In genomic region chr16:4214631-4215240, GRCm38 (mm10) we compare ENCODE assay signal across 8 mouse cellular contexts. TPM values are rescaled to one million over a fixed set of nuclear protein-coding genes. Genes with fewer than 3 reads are reported as not detected.
DNase-seq lines count a peak whose midpoint lies in the region; ATAC-seq and TF ChIP-seq lines count a peak whose summit lies in the region.

No protein-coding gene starts in this region.

- 0 out of 2 replicates have a peak, but pooled peaks have one; percentile 1 for ATAC-seq in kidney, postnatal 0 days (replicated peaks; ENCODE audit: low FRiP score, low read depth)
- no peak for ATAC-seq in heart, embryonic 16.5 days (replicated peaks; ENCODE audit: extremely low read depth, insufficient read depth, low FRiP score)
- peak; percentile 5; the same call in 1 of the 2 replicates for ATAC-seq in megakaryocyte-erythroid progenitor cell, adult 5-6 weeks (replicated peaks; ENCODE audit: low FRiP score, low TSS enrichment, poor library complexity, severe bottlenecking)

- WGBS in kidney, postnatal 0 days, result 44% methylated on average over 10 of the region's 10 CpGs
- WGBS in heart, embryonic 16.5 days, result 38% methylated on average over 10 of the region's 10 CpGs

- no peaks in the 10 kb centered on the region for H3K36me3 ChIP-seq in kidney, postnatal 0 days (ENCODE audit: insufficient read depth, low read length)
- no peaks in the 10 kb centered on the region for H3K36me3 ChIP-seq in heart, embryonic 16.5 days (ENCODE audit: control insufficient read depth, insufficient read depth)

- peak overlapping the region; percentile 85 for H3K4me2 ChIP-seq in kidney, postnatal 0 days (ENCODE audit: low read length)
- peak overlapping the region; percentile 100 for H3K4me2 ChIP-seq in heart, embryonic 16.5 days (ENCODE audit: low read depth, low read length)

- no peak for TF ChIP-seq CTCF in kidney, postnatal 0 days (IDR thresholded peaks at IDR 0.05; ENCODE audit: low read depth)

- H3K27ac ChIP-seq in kidney, postnatal 0 days, result no peak overlapping the region
- H3K27ac ChIP-seq in heart, embryonic 16.5 days (ENCODE audit: low read length), result peak overlapping the region; percentile 70; the same call in 1 of the 2 replicates

- H3K4me3 ChIP-seq in kidney, postnatal 0 days (replicated peaks; ENCODE audit: low read depth, low read length), result peak overlapping the region; percentile 73
- H3K4me3 ChIP-seq in heart, embryonic 16.5 days (ENCODE audit: low read length), result peak overlapping the region; percentile 87

- no peaks in the 10 kb centered on the region for H3K4me1 ChIP-seq in kidney, postnatal 0 days (replicated peaks; ENCODE audit: insufficient read depth, low read length)
- H3K4me1 ChIP-seq in heart, embryonic 16.5 days (ENCODE audit: control insufficient read depth, insufficient read depth, low read length), result peaks cover 18% of the 10 kb centered on the region

- no peaks in the 10 kb centered on the region for H3K9me3 ChIP-seq in kidney, postnatal 0 days (replicated peaks; ENCODE audit: low read length)
- no peaks in the 10 kb centered on the region for H3K9me3 ChIP-seq in heart, embryonic 16.5 days (replicated peaks; ENCODE audit: control insufficient read depth, low read length)

- peak overlapping the region; percentile 98 for H3K9ac ChIP-seq in kidney, postnatal 0 days (ENCODE audit: low read depth, low read length)
- peak overlapping the region; percentile 98 for H3K9ac ChIP-seq in heart, embryonic 16.5 days (ENCODE audit: low read length)

- no peak for DNase-seq in kidney, postnatal 0 days (ENCODE audit: low spot score)
- DNase-seq in kidney, postnatal 36 days, result no peak
- DNase-seq in cerebellum, postnatal 14 days, result peak; percentile 22 to 58
- DNase-seq in right cerebral cortex, adult 2 months (ENCODE audit: low spot score in 2 of 2), result no peak
- DNase-seq in adrenal gland, adult 8-10 months, result no peak
- DNase-seq in yolk sac, embryonic 10.5 days (ENCODE audit: low spot score), result no peak

- H3K27me3 ChIP-seq in kidney, postnatal 0 days (ENCODE audit: insufficient read depth, low read length), result no peaks in the 10 kb centered on the region
- H3K27me3 ChIP-seq in heart, embryonic 16.5 days (ENCODE audit: control insufficient read depth, insufficient read depth, low read length), result no peaks in the 10 kb centered on the region

RNA-seq across cellular contexts. Expression of gene Crebbp, which starts 0.9 kb away (rescaled TPM):
- 28.8 and 29.9 TPM in 2 replicates for polyA plus RNA-seq in kidney, postnatal 0 days (2015; fragmentation: Nextera tagmentation; extraction: Ambion mirVana)
- 19.0 and 20.6 TPM in 2 replicates for polyA plus RNA-seq in heart, embryonic 16.5 days (2015; fragmentation: Nextera tagmentation; extraction: Ambion mirVana)
- 39.7 and 41.0 TPM in 2 replicates for total RNA-seq in megakaryocyte-erythroid progenitor cell, adult 5-6 weeks (2014; fragmentation: Nextera tagmentation)
- 10.2 and 14.4 TPM in 2 replicates for total RNA-seq in megakaryocyte-erythroid progenitor cell, adult 5-6 weeks (2017)
- 10 to 100 TPM; 47.8 to 76.1 (median 57.0) TPM for total RNA-seq in adrenal gland, adult 8-10 months (2022)

Comparison
In these comparisons a context has a peak if more than half of its experiments do, and no peak if none do; other contexts are left out.
1. DNase-seq: peak in cerebellum, postnatal 14 days (2 of 2); none in kidney, postnatal 0 days (single experiment), kidney, postnatal 36 days (0 of 2), right cerebral cortex, adult 2 months (0 of 2), adrenal gland, adult 8-10 months (single experiment) and yolk sac, embryonic 10.5 days (single experiment).